Mouse (Mus musculus) kidney, adult 2 months (tissue): ENCODE measurements around the gene Pdcd4.

ENCODE experiments used
- CTCF ChIP-seq: fragments of 200-500 bp; conservative IDR thresholded peaks from 2 replicates; pipeline ENCODE4 v1.5.1; 2011; ENCODE audit warnings: low read depth, mild to moderate bottlenecking, control low read depth, low read length, moderate library complexity, mixed read lengths; ENCODE audit not compliant: insufficient read depth, insufficient read length
- POLR2A ChIP-seq: fragments of 200-500 bp; IDR thresholded peaks from one replicate; pipeline ENCODE4 v1.6.1; 2011; ENCODE audit warnings: low read depth, low read length, control low read depth

DNA sequence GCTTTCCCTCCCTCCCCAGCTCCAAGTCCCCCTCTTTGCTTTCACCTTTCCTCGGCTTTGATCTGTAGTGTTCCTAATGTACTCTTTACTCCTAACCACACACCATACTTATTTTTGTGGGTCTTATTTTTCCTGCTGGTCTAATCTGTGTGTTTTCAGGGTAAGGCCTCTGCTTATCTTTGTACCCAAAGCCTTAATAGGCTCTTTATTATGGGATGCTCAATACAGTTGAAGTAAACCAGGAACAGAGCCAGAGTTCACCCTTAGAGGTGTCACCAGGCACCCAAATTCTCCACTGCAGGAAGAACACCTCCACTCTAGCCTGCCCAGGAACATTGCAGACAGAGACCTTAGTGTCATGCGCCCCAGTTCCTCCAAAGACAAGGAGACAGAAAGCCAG is 462 bp upstream of the Pdcd4 start:
- TF ChIP-seq CTCF (no peak), POLR2A (no peak)
